Mouse (Mus musculus) limb, embryonic 15.5 days (tissue): ENCODE results near the gene Chd1l. TPM values are rescaled to one million over a fixed set of nuclear protein-coding genes. Genes with fewer than 3 reads are reported as not detected.

Experiments
- ATAC-seq: fragments of 200-750 bp; cut with Nextera tagmentation; 2 replicates; pipeline ENCODE4 v1.8.0; 2017; ENCODE audit warnings: low read depth, moderate TSS enrichment; ENCODE audit not compliant: insufficient number of reproducible peaks, low FRiP score, low TSS enrichment
- H3K27ac ChIP-seq: fragments of 300-500 bp; sonication (generic); 2 replicates; pipeline ENCODE4 v1.5.1; 2015; ENCODE audit warnings: moderate library complexity, mild to moderate bottlenecking, inconsistent platforms
- H3K27me3 ChIP-seq: fragments of 300-500 bp; sonication (generic); 2 replicates; pipeline ENCODE4 v1.6.1; 2015; ENCODE audit warnings: inconsistent platforms
- H3K36me3 ChIP-seq: fragments of 300-500 bp; sonication (generic); 2 replicates; pipeline ENCODE4 v1.6.1; 2015; ENCODE audit warnings: inconsistent platforms
- H3K4me1 ChIP-seq: fragments of 300-500 bp; sonication (generic); 2 replicates; pipeline ENCODE4 v1.6.1; 2015; ENCODE audit warnings: inconsistent platforms
- H3K4me2 ChIP-seq: fragments of 300-500 bp; sonication (generic); 2 replicates; pipeline ENCODE4 v1.6.1; 2015; ENCODE audit warnings: mild to moderate bottlenecking, inconsistent platforms
- H3K4me3 ChIP-seq: fragments of 300-500 bp; sonication (generic); 2 replicates; pipeline ENCODE4 v1.5.1; 2015; ENCODE audit warnings: mild to moderate bottlenecking, inconsistent platforms
- H3K9ac ChIP-seq: fragments of 300-500 bp; sonication (generic); 2 replicates; pipeline ENCODE4 v1.6.1; 2015; ENCODE audit warnings: inconsistent platforms
- H3K9me3 ChIP-seq: fragments of 300-500 bp; sonication (generic); 2 replicates; pipeline ENCODE4 v1.6.1; 2016; ENCODE audit warnings: inconsistent platforms
- WGBS: fragments of 180-500 bp; shearing (Covaris S2); methylation state at CpG from one replicate; pipeline ENCODE4 v1.1.7; 2015; 5-methylcytosine and 5-hydroxymethylcytosine counted together
- polyA plus RNA-seq: library from polyadenylated mRNA; unstranded; fragments of >200 nt; fragmentation: Nextera tagmentation; extraction: Ambion mirVana; gene quantifications from 2 replicates; pipeline ENCODE4 v1.2.1, GENCODE M21; 2015

Gene Chd1l
- polyA plus RNA-seq, 1 experiment from 2014 or later, result 13.7 TPM

DNA sequence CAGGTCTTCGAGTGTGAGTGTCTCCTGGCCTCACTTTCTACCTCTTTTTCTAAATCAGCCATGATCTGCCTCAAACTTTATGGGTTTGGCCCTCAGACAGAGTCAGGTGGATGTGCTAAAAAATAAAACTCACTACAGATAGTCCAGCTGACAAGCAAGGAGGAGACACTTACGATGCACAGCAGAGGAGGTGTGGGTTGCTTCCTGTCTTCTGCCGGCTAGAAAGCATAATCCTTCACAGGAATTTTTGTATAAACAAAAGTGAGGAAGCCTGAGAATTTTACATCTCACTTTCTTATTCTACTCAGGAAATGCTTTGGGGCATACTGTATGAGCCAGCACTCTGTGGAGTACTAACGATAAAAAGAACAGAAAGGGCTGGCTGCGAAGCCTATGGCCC is 45.4 kb downstream of the Chd1l start:
- Histone ChIP-seq H3K27me3 (no peaks in the 10 kb centered on the region), H3K4me2 (no peak overlapping the region), H3K27ac (no peak overlapping the region), H3K4me3 (no peak overlapping the region), H3K9me3 (no peaks in the 10 kb centered on the region), H3K36me3 (peaks cover 16% of the 10 kb centered on the region; the same call in 1 of the 2 replicates), H3K4me1 (no peaks in the 10 kb centered on the region), H3K9ac (no peak overlapping the region)
- WGBS, result 71% methylated on average over 5 of the region's 5 CpGs
- ATAC-seq, result no peak

DNA sequence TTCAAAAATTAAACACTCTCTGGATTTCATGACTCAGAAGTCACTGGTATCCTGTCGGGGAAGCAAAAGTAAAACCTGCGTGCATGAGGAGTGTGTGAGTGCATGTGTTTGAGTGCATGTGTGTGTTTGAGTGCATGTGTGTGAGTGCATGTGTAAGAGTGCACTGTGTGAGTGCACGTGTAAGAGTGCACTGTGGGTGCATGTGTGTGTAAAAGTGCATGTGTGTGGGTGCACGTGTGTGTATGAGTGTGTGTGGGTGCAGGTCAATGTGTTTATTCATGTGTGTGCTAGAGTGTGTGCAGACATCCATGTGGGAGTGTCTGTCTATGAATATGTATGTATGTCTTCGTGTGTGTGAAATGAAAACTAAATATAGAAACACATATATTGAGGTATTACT is 51.4 kb downstream of the Chd1l start:
- Histone ChIP-seq H3K36me3 (0 out of 2 replicates have a peak, but pooled peaks cover 9% of the 10 kb centered on the region), H3K27me3 (no peaks in the 10 kb centered on the region), H3K27ac (no peak overlapping the region), H3K4me3 (no peak overlapping the region), H3K4me1 (no peaks in the 10 kb centered on the region), H3K9me3 (no peaks in the 10 kb centered on the region), H3K9ac (no peak overlapping the region), H3K4me2 (no peak overlapping the region)
- 90% methylated on average over 5 of the region's 5 CpGs for WGBS
- no peak for ATAC-seq

DNA sequence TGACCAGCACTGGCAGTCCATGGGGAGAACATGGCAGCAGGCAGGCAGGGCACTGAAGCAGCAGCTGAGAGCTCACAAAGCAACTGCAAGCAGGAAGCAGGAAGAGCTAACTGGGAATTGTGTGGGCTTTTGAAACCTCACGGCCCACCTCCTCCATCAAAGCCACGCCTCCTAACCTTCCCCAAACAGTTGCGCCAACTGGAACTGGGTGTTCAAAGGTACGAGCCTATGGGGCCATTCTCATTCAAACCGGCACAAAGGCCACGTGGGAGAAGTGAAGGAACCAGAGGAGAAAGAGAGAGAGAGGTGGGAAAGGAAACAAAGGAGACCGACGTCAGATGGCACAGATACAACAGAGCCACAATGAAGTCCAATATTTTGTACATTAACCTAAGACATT is 63.8 kb downstream of the Chd1l start:
- Histone ChIP-seq H3K9ac (no peak overlapping the region), H3K27me3 (no peaks in the 10 kb centered on the region), H3K4me2 (no peak overlapping the region), H3K27ac (no peak overlapping the region), H3K36me3 (no peaks in the 10 kb centered on the region), H3K4me3 (no peak overlapping the region), H3K9me3 (no peaks in the 10 kb centered on the region), H3K4me1 (no peaks in the 10 kb centered on the region)
- ATAC-seq, result no peak
- WGBS, result 49% methylated on average over 8 of the region's 8 CpGs

DNA sequence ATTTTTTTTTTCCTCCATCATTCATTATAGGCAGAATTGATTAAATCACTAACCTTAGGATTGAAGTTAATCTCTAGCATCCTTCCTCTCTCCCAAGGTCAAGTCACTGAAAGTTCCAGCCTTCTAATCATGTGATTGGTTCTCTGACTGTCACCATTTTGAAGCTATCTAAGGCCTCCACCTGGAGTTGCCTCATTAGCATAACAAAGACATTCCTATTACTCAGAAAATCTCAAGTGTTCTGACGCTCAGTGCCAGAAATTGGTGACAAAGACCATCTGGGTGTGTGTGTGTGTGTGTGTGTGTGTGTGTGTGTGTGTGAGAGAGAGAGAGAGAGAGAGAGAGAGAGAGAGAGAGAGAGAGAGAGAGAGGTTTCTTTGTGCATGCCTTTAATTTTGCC is 69.8 kb downstream of the Chd1l start:
- whole genome bisulfite sequencing, result 45% methylated on average over 1 of the region's 1 CpGs
- Histone ChIP-seq H3K9me3 (no peaks in the 10 kb centered on the region), H3K4me1 (no peaks in the 10 kb centered on the region), H3K9ac (no peak overlapping the region), H3K36me3 (no peaks in the 10 kb centered on the region), H3K4me2 (no peak overlapping the region), H3K4me3 (no peak overlapping the region), H3K27me3 (no peaks in the 10 kb centered on the region), H3K27ac (no peak overlapping the region)
- no peak for ATAC-seq

DNA sequence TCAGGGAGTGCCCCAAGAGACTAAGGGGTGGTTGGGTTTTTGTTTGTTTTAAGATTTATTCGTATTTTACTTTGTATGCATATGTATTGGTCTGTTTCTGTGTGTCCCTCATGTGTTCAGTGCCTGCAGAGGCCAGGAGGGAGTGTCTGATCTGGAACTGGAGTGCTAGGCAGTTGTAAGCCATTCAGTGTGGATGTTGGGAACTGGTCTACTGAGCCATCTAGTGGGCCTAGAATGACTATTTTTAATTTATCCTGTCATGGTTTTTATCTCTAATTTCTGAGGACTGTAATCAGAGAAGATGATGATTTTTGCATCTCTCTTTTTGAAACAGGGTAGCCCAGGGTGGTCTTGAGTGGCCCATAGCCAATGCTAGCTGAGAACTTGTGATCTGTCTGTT is 71.4 kb downstream of the Chd1l start:
- ATAC-seq, result no peak
- no peak overlapping the region for H3K9ac ChIP-seq
- H3K36me3 ChIP-seq, result no peaks in the 10 kb centered on the region
- no peak overlapping the region for H3K27ac ChIP-seq
- H3K4me3 ChIP-seq, result no peak overlapping the region
- 64% methylated on average over 1 of the region's 1 CpGs for WGBS
- H3K4me2 ChIP-seq, result no peak overlapping the region
- no peaks in the 10 kb centered on the region for H3K4me1 ChIP-seq
- H3K9me3 ChIP-seq, result no peaks in the 10 kb centered on the region
- H3K27me3 ChIP-seq, result no peaks in the 10 kb centered on the region

DNA sequence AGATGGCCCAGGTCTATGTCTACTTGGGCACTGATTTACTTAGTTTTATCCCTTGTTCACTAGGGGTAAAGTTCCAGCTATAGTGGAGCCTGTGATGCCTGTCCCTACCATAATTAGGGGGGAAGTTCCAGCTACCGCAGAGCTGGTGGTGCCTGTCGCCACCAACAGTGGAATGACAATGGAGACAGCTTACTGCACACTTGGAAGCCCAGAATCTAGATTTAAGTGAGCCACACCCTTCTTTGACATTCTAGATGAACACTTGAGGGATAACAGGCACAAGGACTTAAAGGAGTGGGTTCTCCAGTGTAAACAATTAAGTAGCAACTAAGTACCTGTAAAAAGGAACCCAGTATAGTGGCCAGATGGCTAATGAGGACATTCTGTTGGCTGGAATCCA is 73.0 kb downstream of the Chd1l start:
- no peak overlapping the region for H3K4me2 ChIP-seq
- no peak for ATAC-seq
- H3K4me3 ChIP-seq, result no peak overlapping the region
- no peaks in the 10 kb centered on the region for H3K27me3 ChIP-seq
- 75% methylated on average over 2 of the region's 2 CpGs for WGBS
- H3K9ac ChIP-seq, result no peak overlapping the region
- H3K9me3 ChIP-seq, result no peaks in the 10 kb centered on the region
- H3K4me1 ChIP-seq, result no peaks in the 10 kb centered on the region
- H3K36me3 ChIP-seq, result no peaks in the 10 kb centered on the region
- H3K27ac ChIP-seq, result no peak overlapping the region

DNA sequence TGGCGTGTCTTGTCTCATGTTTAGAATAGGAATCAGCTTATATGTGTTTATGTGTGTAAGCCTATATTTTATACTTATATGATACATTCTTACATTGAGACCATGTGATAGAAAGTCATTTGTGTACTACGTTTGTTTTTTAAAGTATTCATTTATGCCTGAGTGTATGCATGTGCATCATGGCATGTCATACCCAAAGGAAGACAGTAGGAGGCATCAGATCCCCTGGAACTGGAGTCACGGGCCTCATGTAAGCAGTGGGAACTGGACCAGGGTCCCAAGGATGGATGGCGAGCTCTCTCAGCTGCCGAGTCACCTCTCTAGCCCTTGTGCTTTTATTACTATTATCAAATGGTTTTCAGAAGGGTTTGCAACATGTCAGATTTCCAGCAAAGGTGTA is 74.3 kb downstream of the Chd1l start:
- Histone ChIP-seq H3K9me3 (no peaks in the 10 kb centered on the region), H3K4me2 (no peak overlapping the region), H3K27ac (no peak overlapping the region), H3K4me3 (no peak overlapping the region), H3K4me1 (no peaks in the 10 kb centered on the region), H3K9ac (no peak overlapping the region), H3K36me3 (no peaks in the 10 kb centered on the region), H3K27me3 (no peaks in the 10 kb centered on the region)
- WGBS, result 86% methylated on average over 5 of the region's 5 CpGs
- no peak for ATAC-seq

DNA sequence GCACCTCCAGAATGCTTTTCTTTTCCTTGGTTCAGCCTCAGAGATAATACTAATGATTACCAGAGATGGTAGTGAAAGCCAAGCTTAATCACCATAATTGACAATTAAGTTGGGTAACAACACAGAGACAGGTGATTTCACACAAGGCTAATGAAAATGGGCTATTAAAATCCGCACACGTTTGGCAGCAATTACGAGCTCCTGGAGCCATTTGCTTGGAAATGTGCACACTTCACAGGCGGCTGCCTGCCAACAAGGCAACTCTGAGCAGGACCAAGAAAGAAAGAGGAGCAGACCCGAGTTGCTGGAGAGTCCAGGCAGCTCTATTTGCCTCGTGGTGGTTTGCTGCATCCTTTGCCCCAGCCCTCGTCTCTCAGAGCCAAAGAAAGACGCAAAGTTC is 84.5 kb downstream of the Chd1l start:
- no peak for ATAC-seq
- no peak overlapping the region for H3K4me2 ChIP-seq
- no peak overlapping the region for H3K9ac ChIP-seq
- no peaks in the 10 kb centered on the region for H3K27me3 ChIP-seq
- no peak overlapping the region for H3K27ac ChIP-seq
- H3K36me3 ChIP-seq, result no peaks in the 10 kb centered on the region
- WGBS, result 36% methylated on average over 8 of the region's 8 CpGs
- H3K4me1 ChIP-seq, result peaks cover 7% of the 10 kb centered on the region; the same call in 1 of the 2 replicates
- H3K4me3 ChIP-seq, result no peak overlapping the region
- H3K9me3 ChIP-seq, result no peaks in the 10 kb centered on the region

DNA sequence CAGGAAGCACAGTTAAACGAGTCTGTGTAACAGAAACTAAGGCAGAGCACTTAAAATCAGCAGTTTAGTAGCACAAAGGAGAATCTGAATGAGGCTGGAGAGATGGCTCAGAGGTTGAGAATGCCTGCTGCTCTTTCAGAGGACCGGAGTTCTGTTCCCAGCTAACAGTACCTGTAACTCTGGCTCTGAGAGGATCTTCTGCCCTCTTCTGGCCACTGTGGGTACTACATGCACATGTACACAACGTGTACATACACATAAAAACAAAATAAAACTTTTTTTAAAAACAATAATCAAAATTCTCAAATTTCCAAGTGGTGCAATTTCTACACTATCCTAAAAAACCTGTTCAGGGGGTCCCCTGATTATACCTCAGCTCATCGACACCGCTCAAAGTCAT is 85.2 kb downstream of the Chd1l start:
- ATAC-seq, result no peak

DNA sequence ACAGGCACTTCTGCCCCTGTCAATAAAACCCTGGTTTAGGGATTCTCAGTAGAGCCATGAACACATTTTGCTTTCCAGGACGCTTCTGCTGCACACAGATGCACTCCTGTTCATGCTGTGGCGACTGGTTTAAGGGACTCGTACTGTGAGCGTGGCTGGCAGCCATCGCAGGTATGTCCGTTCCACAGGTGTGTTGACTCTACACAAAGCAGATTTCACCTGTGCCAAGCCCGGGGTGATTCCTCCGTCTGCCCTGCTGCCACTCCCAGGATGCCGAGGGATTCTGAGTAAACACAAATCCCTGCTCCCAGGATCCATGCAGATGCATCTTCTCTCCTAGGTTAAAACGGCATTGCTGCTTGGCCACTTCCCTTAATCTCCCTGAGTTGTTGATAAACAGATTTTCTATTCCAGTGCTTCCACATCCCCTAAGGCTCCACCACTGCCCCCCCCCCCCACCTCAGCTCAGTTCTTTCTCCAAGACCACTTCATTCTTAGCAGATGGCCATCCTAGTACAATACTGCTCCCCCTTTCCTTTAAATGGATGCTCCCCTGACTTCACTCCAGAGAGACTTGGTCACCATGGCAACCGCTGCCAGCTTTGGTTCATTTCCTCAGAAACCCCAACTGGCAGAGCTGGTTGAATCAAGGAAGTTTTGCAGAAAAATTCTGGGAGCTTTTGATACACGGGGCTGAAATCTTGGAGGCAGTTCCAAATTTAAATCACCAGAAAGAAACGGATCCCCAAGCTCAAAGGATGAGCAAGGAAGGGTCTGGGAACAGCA is 87.9 kb downstream of the Chd1l start:
- H3K27me3 ChIP-seq, result no peaks in the 10 kb centered on the region
- H3K36me3 ChIP-seq, result no peaks in the 10 kb centered on the region
- H3K4me1 ChIP-seq, result peaks cover 7% of the 10 kb centered on the region; the same call in 1 of the 2 replicates
- H3K4me3 ChIP-seq, result no peak overlapping the region
- peaks cover 6% of the 10 kb centered on the region; the same call in 1 of the 2 replicates for H3K9me3 ChIP-seq
- H3K27ac ChIP-seq, result no peak overlapping the region
- WGBS, result 74% methylated on average over 13 of the region's 13 CpGs
- no peak overlapping the region for H3K9ac ChIP-seq
- ATAC-seq, result no peak
- H3K4me2 ChIP-seq, result no peak overlapping the region

More for the DNA sequence above, 85.2 kb downstream of the Chd1l start:
- peaks cover 7% of the 10 kb centered on the region; the same call in 1 of the 2 replicates for H3K4me1 ChIP-seq
- no peak overlapping the region for H3K4me2 ChIP-seq
- H3K9ac ChIP-seq, result no peak overlapping the region
- no peak overlapping the region for H3K4me3 ChIP-seq
- no peaks in the 10 kb centered on the region for H3K9me3 ChIP-seq
- 66% methylated on average over 5 of the region's 5 CpGs for WGBS
- H3K27ac ChIP-seq, result no peak overlapping the region
- H3K27me3 ChIP-seq, result no peaks in the 10 kb centered on the region
- no peaks in the 10 kb centered on the region for H3K36me3 ChIP-seq

DNA sequence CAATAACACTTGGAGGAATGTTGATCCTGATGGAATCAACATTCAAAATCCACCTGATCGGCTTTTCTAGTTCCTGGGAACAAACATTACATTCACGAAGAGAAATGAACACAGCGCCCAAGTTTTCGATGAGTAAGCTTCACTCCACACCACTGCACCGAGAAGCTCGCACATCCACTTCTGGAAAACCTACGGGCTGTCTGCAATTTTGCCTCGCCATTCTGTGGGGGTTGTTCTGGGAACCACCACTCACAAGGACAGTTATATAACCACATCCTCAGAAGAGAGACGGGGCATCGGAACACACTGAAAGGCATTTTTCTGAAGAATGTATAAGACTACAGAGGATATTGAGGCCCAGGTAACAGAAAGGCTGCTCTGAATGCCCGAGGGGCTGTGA is 90.1 kb downstream of the Chd1l start:
- no peaks in the 10 kb centered on the region for H3K36me3 ChIP-seq
- H3K9me3 ChIP-seq, result peaks cover 6% of the 10 kb centered on the region; the same call in 1 of the 2 replicates
- WGBS, result 93% methylated on average over 11 of the region's 11 CpGs
- no peak overlapping the region for H3K4me3 ChIP-seq
- H3K4me2 ChIP-seq, result no peak overlapping the region
- peaks cover 7% of the 10 kb centered on the region; the same call in 1 of the 2 replicates for H3K4me1 ChIP-seq
- no peak for ATAC-seq
- no peak overlapping the region for H3K27ac ChIP-seq
- H3K9ac ChIP-seq, result no peak overlapping the region
- H3K27me3 ChIP-seq, result no peaks in the 10 kb centered on the region

DNA sequence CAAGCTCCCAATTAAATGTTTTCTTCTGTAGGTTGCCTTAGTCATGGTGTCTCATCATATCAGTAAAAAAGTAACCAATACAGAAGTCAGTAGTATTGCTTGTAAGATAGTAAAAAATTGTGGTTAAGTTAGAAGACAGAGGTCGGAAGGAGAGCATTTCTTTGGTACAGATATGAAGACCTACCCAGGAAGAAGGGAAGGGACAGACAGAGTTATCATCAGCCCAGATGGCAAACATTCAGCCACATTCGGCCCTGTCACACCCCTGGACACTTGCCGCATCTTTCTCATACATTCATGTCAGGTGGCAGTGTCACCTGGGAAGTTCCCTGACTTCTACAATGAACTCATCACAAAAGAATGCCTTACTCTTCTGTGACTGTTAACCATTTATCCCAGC is 97.7 kb downstream of the Chd1l start:
- H3K9ac ChIP-seq, result no peak overlapping the region
- ATAC-seq, result no peak
- no peak overlapping the region for H3K4me3 ChIP-seq
- no peaks in the 10 kb centered on the region for H3K9me3 ChIP-seq
- H3K4me1 ChIP-seq, result no peaks in the 10 kb centered on the region
- no peak overlapping the region for H3K4me2 ChIP-seq
- H3K36me3 ChIP-seq, result no peaks in the 10 kb centered on the region
- H3K27me3 ChIP-seq, result no peaks in the 10 kb centered on the region
- H3K27ac ChIP-seq, result no peak overlapping the region
- 94% methylated on average over 3 of the region's 3 CpGs for WGBS
